Mouse (Mus musculus): ENCODE data around the gene C2cd5.
"Not testable (repeated sequence)": the region's sequence is repeated elsewhere in the genome, so short reads cannot be mapped to it uniquely, and the experiment has no call there.

Gene C2cd5

GRCm38 (mm10) chr6:143099681-143100382, at the start of gene C2cd5:
Gene C2cd5, minus strand, starts transcription at chr6:143100141.
- ATAC-seq (ENCODE audit: insufficient number of reproducible peaks, low FRiP score, low TSS enrichment): peak; percentile 91

GRCm38 (mm10) chr6:143148868-143149267, 48.9 kb upstream of the C2cd5 start:
- ATAC-seq (ENCODE audit: insufficient number of reproducible peaks, low FRiP score, low TSS enrichment): no peak

GRCm38 (mm10) chr6:143146756-143147155, 46.8 kb upstream of the C2cd5 start:
- no peak for ATAC-seq (ENCODE audit: insufficient number of reproducible peaks, low FRiP score, low TSS enrichment)

- no peak for ATAC-seq (ENCODE audit: insufficient number of reproducible peaks, low FRiP score, low TSS enrichment)
Measured at GRCm38 (mm10) chr6:143145051-143145450, 45.1 kb upstream of the C2cd5 start.

GRCm38 (mm10) chr6:143144556-143144955, 44.6 kb upstream of the C2cd5 start:
- ATAC-seq (ENCODE audit: insufficient number of reproducible peaks, low FRiP score, low TSS enrichment): no peak

- peak; percentile 47 for ATAC-seq (ENCODE audit: insufficient number of reproducible peaks, low FRiP score, low TSS enrichment)
Measured at GRCm38 (mm10) chr6:143143775-143144273, 43.9 kb upstream of the C2cd5 start.

- 0 out of 2 replicates have a peak, but pooled peaks have one; percentile 6 for ATAC-seq (ENCODE audit: insufficient number of reproducible peaks, low FRiP score, low TSS enrichment)
Measured at GRCm38 (mm10) chr6:143143321-143143720, 43.4 kb upstream of the C2cd5 start.

- ATAC-seq (ENCODE audit: insufficient number of reproducible peaks, low FRiP score, low TSS enrichment): no peak
Measured at GRCm38 (mm10) chr6:143142861-143143260, 42.9 kb upstream of the C2cd5 start.

- not testable (repeated sequence) for ATAC-seq (ENCODE audit: insufficient number of reproducible peaks, low FRiP score, low TSS enrichment)
Measured at GRCm38 (mm10) chr6:143141624-143142592, 42.0 kb upstream of the C2cd5 start.

- ATAC-seq (ENCODE audit: insufficient number of reproducible peaks, low FRiP score, low TSS enrichment): no peak
Measured at GRCm38 (mm10) chr6:143140884-143141283, 40.9 kb upstream of the C2cd5 start.

- no peak for ATAC-seq (ENCODE audit: insufficient number of reproducible peaks, low FRiP score, low TSS enrichment)
Measured at GRCm38 (mm10) chr6:143139417-143139816, 39.5 kb upstream of the C2cd5 start.

- ATAC-seq (ENCODE audit: insufficient number of reproducible peaks, low FRiP score, low TSS enrichment): no peak
Measured at GRCm38 (mm10) chr6:143137341-143137740, 37.4 kb upstream of the C2cd5 start.

- no peak for ATAC-seq (ENCODE audit: insufficient number of reproducible peaks, low FRiP score, low TSS enrichment)
Measured at GRCm38 (mm10) chr6:143136688-143137087, 36.7 kb upstream of the C2cd5 start.

GRCm38 (mm10) chr6:143135097-143135496, 35.2 kb upstream of the C2cd5 start:
- no peak for ATAC-seq (ENCODE audit: insufficient number of reproducible peaks, low FRiP score, low TSS enrichment)

GRCm38 (mm10) chr6:143133150-143133549, 33.2 kb upstream of the C2cd5 start:
- no peak for ATAC-seq (ENCODE audit: insufficient number of reproducible peaks, low FRiP score, low TSS enrichment)

GRCm38 (mm10) chr6:143131895-143132652, 32.1 kb upstream of the C2cd5 start:
- ATAC-seq (ENCODE audit: insufficient number of reproducible peaks, low FRiP score, low TSS enrichment): no peak

GRCm38 (mm10) chr6:143130411-143130810, 30.5 kb upstream of the C2cd5 start:
- no peak for ATAC-seq (ENCODE audit: insufficient number of reproducible peaks, low FRiP score, low TSS enrichment)

GRCm38 (mm10) chr6:143129952-143130351, 30.0 kb upstream of the C2cd5 start:
- no peak for ATAC-seq (ENCODE audit: insufficient number of reproducible peaks, low FRiP score, low TSS enrichment)

- ATAC-seq (ENCODE audit: insufficient number of reproducible peaks, low FRiP score, low TSS enrichment): no peak
Measured at GRCm38 (mm10) chr6:143129466-143129865, 29.5 kb upstream of the C2cd5 start.

GRCm38 (mm10) chr6:143125721-143126120, 25.8 kb upstream of the C2cd5 start:
- ATAC-seq (ENCODE audit: insufficient number of reproducible peaks, low FRiP score, low TSS enrichment): no peak
